Mouse (Mus musculus): Measurements from ENCODE around the gene Itga7.
A peak's percentile ranks its signal among the peaks of the same experiment; 100 is the strongest.

Itga7 gene

DNA sequence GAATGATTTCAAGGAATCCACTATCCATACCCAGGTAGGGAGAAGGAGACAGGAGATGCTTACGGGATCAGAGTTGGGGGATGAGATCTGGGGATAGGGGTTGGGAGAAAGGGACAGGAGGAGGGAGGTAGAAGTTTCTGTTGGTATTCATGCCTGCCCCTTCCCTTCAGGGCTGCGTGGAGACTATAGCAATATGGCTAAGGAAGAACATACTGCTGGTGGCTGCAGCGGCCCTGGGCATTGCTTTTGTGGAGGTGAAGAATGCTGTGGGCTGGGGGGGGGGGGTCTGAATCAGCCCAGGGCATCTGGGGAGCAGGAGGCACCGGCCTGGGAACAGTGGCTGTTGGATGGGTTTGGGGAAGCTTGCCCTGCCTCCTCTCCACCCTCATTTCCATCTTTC lies 21.4 kb upstream of the Itga7 start:
- no peak for DNase-seq

DNA sequence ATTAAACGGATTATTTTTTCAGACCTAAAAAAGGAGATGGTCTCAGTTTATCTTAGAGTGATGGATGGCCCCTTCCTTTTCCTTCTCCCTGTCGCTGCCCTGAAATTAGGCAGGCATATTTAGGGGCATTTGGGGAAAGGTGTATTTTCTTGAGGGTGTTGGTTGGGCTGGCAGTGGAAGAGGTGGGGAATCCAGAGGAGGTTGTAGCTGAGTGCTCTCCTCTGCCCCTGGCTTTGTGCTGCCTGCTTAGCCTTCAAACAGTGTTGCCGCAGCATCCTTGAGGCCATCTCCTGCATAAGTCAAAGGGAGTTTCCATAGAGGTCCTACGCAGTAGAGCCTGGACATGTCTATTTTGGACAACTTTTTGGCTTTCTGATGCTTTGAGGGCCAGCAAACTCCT lies 20.8 kb upstream of the Itga7 start:
- no peak for DNase-seq

DNA sequence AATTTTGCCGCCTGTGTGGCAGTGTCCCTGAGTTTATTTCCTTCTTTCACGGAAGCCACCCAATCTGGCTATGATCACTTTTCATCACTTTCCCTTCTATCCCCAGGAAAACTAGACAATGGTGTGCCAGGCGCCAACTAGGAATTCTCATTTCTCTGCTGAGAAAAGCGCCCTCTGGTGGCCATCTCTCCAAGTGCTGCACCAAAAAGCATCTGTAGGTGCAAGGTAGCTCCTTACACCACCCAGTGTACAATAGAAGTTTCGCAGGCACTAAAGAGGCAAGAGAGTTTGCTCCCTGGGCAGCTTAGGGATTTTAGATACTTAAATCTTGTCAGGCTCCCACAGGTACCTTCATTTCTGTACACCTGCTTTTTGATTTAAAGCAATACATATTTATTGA lies 20.4 kb upstream of the Itga7 start:
- peak; percentile 95 for DNase-seq

DNA sequence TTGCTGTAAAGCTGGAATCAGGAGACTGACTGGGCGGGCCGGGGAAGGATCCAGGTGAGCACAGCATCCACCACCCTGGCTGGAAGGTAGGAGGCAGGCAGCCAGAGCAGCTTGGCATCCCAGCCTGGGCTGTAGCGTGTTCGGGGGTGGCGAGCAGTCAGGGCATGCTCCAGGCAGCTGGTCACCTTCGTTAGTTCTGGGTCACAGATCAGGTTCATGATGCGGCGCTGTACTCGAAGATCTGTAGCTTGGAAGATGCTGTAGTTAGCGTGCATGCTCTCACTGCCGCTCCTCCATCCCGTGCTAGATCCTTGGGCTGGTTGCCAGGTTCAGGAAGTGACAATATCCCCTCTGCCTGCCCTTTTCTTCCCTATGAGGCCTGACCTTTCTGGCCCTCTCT lies 19.9 kb upstream of the Itga7 start:
- peak; percentile 48 for DNase-seq

DNA sequence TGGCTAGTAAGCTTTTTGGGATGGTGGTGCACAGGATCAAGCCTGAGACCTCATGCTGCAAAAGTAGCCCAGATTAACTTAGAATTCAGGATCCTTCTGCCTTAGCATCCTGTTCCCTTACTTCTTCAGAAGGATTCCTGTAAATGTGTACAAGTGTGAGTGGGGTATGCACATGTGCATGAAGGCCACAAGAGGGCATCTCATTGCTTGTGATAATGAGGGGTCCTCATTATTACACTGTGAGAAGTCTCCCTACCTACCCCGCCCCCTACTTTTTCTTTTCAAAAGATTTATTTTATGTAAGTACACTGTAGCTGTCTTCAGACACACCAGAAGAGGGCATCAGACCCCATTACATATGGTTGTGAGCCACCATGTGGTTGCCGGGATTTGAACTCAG lies 18.1 kb upstream of the Itga7 start:
- no peak for DNase-seq

DNA sequence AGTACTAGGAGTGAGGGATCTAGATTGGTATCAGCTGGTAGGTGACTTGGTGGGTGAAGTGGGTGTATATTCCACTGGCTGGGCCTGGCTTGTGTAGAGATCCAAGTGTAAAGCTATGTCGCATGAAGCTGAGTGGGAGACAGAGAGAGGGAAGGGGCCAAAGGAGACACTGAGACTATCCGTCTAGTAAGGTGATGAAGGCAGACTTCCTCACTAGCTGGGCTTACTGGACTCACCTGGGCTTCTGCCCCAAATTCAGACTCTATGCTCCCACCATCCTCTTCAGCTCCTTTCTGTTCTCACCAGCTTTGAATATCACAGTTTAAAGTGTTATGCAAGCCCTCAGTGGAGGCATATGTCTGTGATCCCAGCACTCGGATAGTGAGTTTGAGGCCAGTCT lies 17.0 kb upstream of the Itga7 start:
- no peak for DNase-seq

DNA sequence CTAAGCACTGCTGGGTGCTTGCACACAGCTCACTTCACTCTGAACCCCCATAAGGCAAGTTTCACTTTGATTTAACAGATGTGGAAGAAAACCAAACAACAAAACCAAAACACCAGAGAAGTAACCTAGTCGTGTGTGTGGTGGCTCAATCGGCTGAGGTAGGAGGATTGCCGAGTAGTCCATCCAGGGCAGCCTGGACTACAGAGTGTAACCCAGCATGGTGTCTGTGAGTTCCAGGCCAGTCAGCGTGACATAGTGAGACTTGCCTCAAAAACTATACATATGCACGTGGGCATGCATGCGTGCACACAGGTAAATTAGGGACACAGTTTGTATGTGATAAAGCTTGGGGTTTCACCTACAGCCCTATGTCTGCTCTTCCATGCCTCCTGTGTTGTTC lies 16.2 kb upstream of the Itga7 start:
- no peak for DNase-seq

DNA sequence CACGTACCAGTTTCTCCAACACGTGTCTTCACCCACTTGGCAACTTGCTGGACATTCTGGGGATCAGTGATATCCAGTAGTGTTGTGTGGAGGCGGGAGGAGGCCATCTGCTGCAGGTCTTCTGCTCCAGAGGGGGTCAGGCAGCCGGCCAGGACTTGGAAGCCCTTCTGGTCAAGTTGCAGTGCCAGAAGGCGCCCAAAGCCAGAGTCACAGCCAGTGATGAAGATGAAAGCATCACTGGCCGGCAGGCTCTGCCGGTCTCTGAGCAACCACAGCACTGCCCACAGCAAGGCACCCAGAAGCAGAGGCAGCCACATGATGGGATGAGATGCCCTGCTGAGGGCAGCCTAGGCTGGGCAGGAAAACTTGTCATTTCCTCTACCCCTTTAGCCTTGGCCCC lies 15.4 kb upstream of the Itga7 start:
- peak; percentile 56 for DNase-seq

DNA sequence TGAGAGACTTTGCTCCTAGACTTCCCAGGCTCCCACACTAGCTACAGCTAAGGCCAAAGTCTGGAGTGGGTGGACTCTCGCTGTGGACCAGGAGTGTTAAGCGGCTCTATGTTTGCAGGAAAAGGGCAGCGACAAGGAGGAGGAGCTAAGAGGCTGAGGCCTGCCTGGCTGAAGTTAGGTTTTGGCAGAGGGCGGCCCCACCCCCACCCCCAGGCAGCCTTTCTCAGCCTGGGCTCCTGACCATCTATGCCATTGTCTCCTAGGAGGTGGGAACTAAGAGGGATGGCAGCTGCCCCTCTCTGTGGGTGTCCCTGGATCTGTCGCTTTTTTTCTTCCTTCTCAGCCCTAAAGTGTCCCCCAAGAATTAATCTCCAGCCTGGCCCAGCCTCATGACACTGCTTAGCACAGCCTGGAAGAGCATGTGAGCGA lies 14.4 kb upstream of the Itga7 start:
- peak; percentile 79 for DNase-seq

DNA sequence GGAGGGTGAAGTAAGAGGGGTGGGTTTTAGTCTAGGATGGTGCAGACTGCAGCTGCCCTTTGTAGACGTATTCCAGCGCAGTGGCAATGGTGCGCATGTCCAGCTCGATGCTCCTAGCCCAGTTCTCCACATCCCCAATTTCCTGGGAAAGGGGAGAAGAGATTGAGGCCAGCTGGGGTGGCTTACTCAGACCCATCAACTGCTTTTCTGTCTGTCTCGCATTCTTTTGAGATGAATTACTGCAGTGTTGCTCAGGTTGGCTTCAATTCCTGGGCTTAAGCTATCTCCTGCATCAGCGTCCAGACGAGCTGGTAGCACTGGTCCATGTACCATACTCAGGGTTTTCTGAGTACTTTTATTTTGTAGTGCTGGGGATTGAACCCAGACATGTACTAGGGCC lies 13.7 kb upstream of the Itga7 start:
- DNase-seq: no peak

DNA sequence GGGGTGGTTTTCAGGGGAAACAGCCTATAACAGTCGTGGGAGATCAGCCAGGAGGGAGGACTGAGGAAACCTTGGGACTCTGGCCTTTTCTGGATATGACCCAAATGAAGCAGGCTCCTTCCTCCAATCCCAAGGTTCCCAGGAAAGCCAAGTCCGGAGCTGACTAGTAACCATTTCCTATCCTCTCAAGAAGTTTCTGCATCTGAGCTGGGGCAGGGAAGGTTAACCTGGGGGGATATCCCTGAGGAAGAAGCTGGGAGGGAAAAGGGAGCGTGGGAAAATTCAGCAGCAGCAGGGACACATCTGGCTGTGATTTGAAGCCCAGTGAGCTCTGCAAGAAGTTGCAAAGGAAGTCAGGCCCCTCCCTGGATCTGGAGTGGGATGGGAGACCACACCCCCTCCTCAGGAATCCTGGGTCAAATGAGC lies 12.9 kb upstream of the Itga7 start:
- peak; percentile 60 for DNase-seq

DNA sequence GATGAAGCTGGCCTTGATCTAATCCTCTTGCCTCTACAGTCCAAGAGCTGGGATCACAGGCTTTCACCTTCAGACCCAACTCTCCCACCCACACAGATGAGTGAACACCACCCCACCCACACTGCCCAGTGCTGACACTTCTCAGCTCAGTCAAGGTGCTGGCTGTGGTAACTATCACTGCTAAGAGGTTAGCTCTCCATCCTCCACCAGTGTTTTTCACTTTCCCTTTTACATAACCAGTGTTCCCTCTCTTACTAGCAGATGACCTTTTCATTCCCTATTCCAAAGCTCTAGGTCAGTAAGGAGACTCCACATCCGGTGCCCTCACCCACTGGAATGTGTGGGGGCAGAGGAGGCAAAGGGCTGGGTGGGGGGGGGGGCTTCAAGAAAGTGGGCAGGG lies 12.4 kb upstream of the Itga7 start:
- DNase-seq: no peak

DNA sequence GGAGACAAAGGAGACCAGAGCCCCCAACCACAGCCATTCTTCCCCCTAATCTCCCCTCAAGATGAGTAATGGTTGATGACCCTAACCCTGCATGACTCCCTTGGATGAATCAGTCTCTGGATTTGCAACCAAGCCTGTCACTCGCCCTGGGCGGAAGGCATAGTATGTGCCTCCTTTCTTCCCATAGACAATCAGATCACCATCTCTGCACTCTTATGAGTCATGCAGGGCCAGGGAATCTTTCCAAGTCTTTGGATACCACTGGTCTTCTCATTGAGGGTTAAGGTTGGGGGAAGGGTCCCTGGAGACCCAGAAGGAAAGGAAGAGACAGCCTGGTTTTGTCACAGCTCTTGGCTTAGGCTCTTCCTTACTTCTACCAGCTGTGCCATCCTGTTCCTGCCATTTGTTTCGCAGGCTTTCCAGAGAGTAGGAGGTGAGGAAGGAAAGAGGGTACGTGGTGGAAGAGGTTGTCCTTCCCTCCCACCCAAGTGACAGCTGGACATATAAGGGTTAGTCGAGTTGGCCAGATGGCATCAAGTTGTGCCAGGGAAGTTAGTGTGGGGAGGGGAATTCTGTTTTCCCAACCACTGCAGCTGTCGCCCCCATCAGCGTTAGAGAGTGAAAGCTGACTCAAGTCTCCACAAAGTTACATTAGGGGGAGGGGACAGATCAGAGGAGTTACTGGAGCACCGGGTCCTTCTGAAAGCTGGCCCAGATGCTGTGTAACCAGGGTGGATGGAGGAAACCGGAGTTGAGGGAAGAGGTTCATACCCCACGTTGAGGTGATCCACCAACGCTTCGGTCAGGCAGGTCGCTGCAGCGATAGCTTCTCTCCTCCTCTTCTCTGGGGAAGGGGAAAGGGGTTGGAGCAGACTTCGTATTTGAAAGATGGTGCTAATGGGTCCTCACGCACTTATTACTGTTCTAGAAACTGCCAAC lies 11.5 kb upstream of the Itga7 start:
- DNase-seq: no peak

DNA sequence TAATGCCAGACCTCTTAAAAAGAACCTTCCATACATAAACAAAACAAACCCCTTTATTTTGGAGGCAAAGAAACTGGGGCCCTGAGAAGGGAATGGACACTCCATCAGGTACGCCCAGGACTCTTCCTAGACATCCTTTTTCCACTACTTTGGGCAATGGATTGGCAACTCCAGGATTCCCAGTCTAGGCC lies 10.9 kb upstream of the Itga7 start, which contains the start of gene Rdh5:
Gene Rdh5, minus strand, starts transcription at position 67 of the 191 bp plus-strand sequence.
- DNase-seq: no peak

DNA sequence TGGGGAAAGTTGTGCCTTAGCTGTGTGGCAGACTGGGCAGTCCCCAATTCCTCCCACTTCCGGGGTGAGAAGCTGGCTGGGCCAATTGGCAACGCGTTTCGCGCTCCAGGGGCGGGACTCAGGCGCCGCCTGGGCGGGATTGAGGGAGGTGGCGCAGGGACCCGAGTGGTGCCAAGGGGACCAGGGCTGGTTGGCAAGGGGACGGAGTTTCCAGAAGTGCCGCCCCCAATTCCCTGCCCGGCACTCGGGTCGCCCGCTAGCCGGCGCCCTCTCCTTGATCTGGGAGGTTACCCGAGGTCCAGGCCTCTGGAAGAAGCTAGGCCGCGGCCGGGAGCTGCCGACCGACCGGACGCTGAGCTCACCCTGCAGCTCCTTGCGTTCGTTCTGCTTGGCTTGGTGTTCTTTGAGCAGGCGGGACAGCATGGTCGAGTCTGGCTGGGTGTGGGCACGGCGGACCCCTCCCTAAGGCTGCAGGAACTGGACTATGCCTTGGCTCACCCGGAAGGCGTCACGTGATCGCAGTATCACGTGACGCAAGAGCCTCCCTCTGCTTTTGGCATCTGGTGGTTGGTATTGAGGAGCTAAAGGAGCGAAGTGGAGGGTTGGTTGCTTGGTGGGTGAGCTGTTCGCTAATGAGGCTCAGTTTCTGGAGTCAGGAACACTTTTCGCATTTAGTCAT lies 10.5 kb upstream of the Itga7 start:
- peak; percentile 96 for DNase-seq

DNA sequence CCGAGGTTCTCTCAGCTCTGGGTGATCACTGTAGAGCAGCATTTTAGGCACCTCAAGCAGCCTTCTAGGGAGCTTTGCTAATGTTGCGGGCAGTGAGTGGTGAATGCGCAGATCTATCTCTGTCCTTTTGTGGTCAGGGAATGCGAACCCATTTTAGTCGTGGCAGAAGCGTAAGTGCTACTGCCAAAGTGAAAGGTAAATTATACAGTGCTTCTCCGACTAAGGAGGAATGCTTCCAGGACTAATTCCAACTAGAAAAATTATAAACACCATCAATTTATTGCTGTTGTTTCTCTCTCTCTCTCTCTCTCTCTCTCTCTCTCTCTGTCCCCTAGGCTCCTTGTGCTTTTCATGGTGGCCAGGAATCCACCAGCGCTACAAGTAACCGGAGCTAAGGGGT lies 9.7 kb upstream of the Itga7 start, which contains the start of gene Bloc1s1:
Gene Bloc1s1, minus strand, starts transcription at position 101 of the 400 bp plus-strand sequence.
- DNase-seq: no peak

DNA sequence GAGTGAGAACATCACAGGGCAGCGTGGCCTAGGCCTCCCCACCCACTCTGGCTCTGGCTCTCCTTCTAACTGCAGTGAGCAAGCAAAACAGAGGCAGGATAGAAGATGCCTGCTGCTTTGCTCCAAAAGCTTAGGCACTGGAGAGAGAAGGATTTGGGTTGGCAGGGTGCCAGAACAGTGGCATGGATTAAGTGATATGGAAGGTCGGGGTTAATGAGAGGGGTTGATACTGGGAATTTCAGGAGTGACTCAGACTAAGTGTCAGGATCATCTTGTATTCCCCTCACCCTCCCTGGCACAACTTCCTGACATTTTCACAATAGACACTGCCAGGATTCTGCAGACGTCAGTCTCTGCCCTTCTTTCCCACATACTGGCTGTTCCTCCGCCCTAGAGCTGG lies 5.3 kb upstream of the Itga7 start:
- DNase-seq: no peak

DNA sequence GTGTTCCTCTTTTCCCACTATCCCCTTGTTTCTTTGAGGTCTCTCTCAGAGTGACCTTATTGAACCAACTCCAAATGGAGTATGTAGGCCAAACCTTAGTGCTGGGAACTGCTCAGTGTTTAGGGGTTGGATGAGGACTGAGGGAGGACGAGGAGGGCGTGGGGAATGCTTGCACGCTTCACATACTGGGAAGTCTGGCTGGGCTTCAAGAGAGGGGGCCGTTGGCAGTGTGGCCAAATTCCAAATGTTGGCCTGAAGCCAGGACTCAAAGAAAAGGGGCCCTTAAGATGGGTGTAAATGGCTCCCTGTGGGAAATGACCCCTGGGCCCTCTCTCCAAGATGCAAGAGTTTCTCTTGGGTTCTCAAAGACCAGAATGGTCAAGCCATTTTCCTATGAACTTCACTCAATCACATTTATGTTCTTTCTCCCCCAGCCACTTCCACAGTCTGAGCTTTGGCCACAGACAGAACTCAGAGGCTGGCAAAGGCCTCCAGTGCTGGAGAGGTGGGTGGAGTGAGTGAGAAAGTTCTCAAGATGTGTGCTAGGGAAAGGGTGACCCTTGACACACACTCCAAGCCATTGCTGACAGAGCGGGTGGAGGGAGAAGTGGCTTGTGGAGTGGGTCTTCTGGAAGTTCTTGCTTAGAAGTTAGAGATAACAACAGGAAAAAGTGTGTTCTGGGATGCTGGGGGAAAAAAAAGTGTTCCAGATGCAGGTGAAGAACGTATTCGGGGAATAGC lies 3.8 kb upstream of the Itga7 start:
- no peak for DNase-seq

DNA sequence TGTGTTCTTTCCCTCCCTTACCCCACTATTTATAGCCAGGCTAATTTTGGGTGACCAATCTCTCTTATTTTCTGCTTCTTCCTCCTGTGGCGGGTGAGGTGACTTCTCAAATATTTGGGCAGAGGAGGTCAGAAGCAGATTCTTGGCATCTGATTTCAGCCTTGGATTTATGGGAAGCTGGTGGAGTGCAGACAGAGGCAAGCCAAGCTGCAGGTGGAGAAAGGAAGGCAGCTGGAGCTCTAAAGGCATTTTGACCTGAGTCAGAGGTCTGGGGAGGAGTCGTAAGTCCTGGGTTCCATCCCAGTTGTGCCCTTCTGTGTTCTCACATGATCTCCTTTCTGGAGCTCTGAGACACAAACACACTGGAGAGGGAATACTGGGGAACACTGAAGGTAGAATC lies 2.2 kb upstream of the Itga7 start:
- DNase-seq: no peak

DNA sequence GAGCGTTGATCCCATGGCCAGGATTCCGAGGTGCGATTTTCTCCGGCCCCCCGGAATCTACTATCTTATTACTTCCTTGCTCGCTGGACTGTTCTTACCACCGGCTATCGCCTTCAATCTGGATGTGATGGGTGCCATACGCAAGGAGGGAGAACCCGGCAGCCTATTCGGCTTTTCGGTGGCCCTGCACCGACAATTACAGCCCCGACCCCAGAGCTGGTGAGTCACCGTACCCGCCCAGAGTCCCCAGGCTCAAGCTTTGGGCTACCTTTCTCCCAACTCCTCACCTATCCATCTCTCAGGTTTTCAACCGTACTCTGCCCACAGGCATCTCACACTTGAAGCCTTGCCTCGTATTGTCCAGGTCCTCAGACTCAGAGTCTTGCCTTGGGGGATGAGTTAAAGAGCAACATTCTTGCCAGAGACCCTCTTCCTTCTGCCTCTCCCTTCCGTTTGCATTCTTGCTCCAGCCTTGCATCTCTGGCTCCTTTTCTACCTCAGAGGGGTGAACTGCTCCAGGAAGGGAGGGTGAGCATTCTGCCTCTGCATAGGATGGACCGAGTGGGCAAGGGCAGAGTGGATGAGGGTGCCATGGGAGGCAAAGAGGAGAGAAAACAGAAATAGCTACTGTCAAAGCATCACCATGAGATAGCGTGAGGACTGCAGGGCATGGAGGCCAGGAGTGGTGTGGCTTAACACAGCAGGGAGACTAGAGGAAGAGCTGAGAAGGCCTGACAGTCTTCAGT lies 531 bp downstream of the Itga7 start:
- no peak for DNase-seq

DNA sequence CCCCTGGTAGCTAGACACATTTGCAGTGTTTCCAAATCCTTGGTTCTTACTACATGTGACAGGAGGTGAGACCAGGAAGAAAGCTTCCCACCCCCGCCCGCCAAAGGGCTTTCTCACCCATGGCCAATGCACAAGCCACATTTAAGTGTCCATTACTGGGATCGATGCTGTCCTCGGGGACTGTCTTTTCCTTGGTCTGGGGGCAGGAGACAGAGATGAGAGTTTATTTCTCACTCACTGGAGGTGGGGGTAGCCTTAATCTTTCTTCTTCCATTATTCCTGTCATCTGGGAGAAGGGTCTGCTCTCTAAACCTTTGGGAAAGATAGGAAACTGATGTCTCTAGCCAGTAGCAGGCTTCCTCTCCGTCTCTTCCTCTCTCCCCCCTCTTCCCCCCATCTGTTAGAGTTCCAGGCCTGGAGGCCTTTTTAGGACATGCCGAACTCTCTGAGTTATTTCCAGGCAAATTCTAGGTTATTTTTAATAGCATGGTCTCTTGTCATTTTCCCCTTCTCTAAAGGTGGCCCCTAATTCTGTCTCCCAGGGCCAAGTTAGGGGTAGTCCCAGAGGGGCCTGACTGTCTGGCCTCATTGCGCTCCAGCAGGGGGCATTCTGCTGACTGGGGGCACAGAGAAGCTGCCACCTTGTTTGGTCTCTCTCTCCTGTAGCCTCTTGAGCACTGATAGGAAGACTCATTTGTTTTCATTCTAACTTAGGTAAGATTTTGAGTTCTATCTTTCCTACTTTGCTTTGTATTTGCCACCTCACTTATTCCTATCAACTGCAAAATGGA lies 1.6 kb downstream of the Itga7 start:
- DNase-seq: no peak

DNA sequence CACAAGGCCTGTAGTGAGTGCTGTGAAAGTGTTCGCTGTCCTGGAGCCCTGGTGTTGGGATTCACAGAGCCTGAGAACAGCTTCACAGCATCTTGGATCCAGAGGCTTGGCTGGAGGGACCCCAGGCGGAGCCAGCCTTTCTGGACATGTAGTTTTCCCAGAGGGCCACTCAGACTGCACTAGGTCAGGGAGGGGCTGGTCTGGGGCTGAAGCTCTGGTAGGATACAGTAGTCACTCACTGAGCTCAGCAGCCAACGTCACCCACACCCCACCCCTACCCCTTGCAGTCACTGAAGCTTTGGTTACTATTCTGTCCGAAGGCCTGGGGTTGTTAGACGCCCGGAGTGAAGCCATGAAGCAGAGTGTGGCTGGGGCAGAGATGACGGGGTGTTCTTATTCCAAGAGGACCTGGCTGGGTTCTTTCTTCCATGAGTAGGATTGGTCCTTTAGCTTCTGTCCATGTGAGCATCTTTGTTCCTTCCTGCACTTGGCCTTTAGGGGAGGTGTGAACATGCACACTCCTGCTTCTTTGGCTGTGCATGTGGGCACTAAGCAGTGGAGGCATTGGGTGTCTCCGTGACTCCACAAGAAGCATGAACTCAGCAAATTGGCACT lies 2.3 kb downstream of the Itga7 start:
- no peak for DNase-seq
